Mouse (Mus musculus) heart, adult 2 months (tissue): ENCODE data around the gene Bckdha.

Experiments used
- CTCF ChIP-seq: fragments of 200-600 bp; IDR thresholded peaks from 2 replicates; pipeline ENCODE4 v1.8.1; 2022; ENCODE audit warnings: antibody characterized with exemption, mild to moderate bottlenecking, moderate library complexity
- EP300 ChIP-seq: fragments of 200-500 bp; IDR thresholded peaks from 2 replicates; pipeline ENCODE4 v1.6.1; 2011; ENCODE audit warnings: low read depth, low read length, control low read depth; ENCODE audit not compliant: insufficient read depth
- POLR2A ChIP-seq: fragments of 200-500 bp; IDR thresholded peaks from 2 replicates; pipeline ENCODE4 v1.6.1; 2011; ENCODE audit warnings: mild to moderate bottlenecking, low read depth, low read length, control low read depth; ENCODE audit not compliant: insufficient read depth

DNA sequence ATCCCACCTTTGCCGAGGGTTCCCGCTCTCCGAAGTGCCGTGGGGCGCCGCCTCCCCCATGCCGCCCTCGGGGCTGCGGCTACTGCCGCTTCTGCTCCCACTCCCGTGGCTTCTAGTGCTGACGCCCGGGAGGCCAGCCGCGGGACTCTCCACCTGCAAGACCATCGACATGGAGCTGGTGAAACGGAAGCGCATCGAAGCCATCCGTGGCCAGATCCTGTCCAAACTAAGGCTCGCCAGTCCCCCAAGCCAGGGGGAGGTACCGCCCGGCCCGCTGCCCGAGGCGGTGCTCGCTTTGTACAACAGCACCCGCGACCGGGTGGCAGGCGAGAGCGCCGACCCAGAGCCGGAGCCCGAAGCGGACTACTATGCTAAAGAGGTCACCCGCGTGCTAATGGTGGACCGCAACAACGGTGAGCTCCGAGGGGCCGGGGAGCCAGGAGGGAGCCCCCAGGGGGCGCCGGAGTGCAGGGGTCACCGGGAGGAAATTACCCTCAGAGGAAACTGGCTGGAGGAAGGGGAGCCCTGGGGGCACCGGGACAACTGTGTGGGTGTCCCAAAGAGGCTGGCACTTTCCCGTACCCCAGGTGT is 29.1 kb upstream of the Bckdha start:
- TF ChIP-seq CTCF = peak; percentile 72
- no peak for TF ChIP-seq EP300
- TF ChIP-seq POLR2A = no peak
